Mouse (Mus musculus) heart, embryonic 15.5 days (tissue): Measurements from ENCODE around the gene Cap1. TPM values are rescaled to one million over a fixed set of nuclear protein-coding genes. Genes with fewer than 3 reads are reported as not detected.
"Not testable (repeated sequence)": the region's sequence is repeated elsewhere in the genome, so short reads cannot be mapped to it uniquely, and the experiment has no call there.

Experiments used
- ATAC-seq: fragments of 200-750 bp; cut with Nextera tagmentation; replicated peaks from 2 replicates; pipeline ENCODE4 v1.8.0; 2017; ENCODE audit warnings: low read depth, moderate TSS enrichment; ENCODE audit not compliant: insufficient number of reproducible peaks, insufficient read depth, low FRiP score
- H3K27ac ChIP-seq: fragments of 300-500 bp; sonication (generic); 2 replicates; pipeline ENCODE4 v1.5.1; 2015; ENCODE audit warnings: mild to moderate bottlenecking, inconsistent platforms
- H3K27me3 ChIP-seq: fragments of 300-500 bp; sonication (generic); 2 replicates; pipeline ENCODE4 v1.6.1; 2015; ENCODE audit warnings: inconsistent platforms
- H3K36me3 ChIP-seq: fragments of 300-500 bp; sonication (generic); 2 replicates; pipeline ENCODE4 v1.6.1; 2015; ENCODE audit warnings: mild to moderate bottlenecking, inconsistent platforms
- H3K4me1 ChIP-seq: fragments of 300-500 bp; sonication (generic); replicated peaks from 2 replicates; pipeline ENCODE4 v1.6.1; 2015; ENCODE audit warnings: inconsistent platforms
- H3K4me2 ChIP-seq: fragments of 300-500 bp; sonication (generic); 2 replicates; pipeline ENCODE4 v1.6.1; 2015; ENCODE audit warnings: inconsistent platforms, mild to moderate bottlenecking, moderate library complexity
- H3K4me3 ChIP-seq: fragments of 300-500 bp; sonication (generic); 2 replicates; pipeline ENCODE4 v1.5.1; 2015; ENCODE audit warnings: mild to moderate bottlenecking, inconsistent platforms
- H3K9ac ChIP-seq: fragments of 300-500 bp; sonication (generic); 2 replicates; pipeline ENCODE4 v1.6.1; 2015; ENCODE audit warnings: mild to moderate bottlenecking, inconsistent platforms
- H3K9me3 ChIP-seq: fragments of 300-500 bp; sonication (generic); replicated peaks from 2 replicates; pipeline ENCODE4 v1.6.1; 2016; ENCODE audit warnings: inconsistent platforms
- WGBS: fragments of 180-500 bp; shearing (Covaris S2); methylation state at CpG from one replicate; pipeline ENCODE4 v1.1.7; 2015; ENCODE audit warnings: mixed read lengths; 5-methylcytosine and 5-hydroxymethylcytosine counted together
- polyA plus RNA-seq: library from polyadenylated mRNA; unstranded; fragments of >200 nt; fragmentation: Nextera tagmentation; extraction: Ambion mirVana; gene quantifications from 2 replicates; pipeline ENCODE4 v1.2.1, GENCODE M21; 2015

Gene Cap1
- polyA plus RNA-seq, 1 experiment from 2014 or later = 41.4 TPM

DNA sequence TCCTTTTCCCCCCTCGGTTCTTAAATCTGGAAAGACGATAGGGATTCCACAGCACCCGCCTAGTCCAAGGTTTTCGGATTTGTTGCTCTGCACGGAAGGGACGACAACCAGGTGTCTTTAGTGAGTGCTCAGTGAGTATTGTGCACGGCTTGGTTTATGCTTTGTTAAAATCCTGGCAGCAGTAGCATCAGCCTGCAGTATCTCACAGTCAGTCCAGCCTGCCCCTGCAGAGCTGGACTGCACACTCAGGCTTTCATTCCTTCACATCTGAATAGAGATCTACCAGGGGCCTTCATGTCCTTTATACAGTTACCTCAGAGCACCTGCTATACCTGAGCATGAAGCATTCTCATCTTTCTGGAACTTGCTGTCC is 49.5 kb downstream of the Cap1 start:
- WGBS = 0% methylated on average over 7 of the region's 7 CpGs
- H3K4me3 ChIP-seq = peak overlapping the region; percentile 84
- no peaks in the 10 kb centered on the region for H3K9me3 ChIP-seq
- H3K4me2 ChIP-seq = peak overlapping the region; percentile 73
- H3K4me1 ChIP-seq = peaks cover 19% of the 10 kb centered on the region
- H3K27me3 ChIP-seq = no peaks in the 10 kb centered on the region
- H3K36me3 ChIP-seq = peaks cover under 1% of the 10 kb centered on the region; the same call in 1 of the 2 replicates
- peak overlapping the region; percentile 77 for H3K9ac ChIP-seq
- H3K27ac ChIP-seq = peak overlapping the region; percentile 54
- no peak for ATAC-seq

DNA sequence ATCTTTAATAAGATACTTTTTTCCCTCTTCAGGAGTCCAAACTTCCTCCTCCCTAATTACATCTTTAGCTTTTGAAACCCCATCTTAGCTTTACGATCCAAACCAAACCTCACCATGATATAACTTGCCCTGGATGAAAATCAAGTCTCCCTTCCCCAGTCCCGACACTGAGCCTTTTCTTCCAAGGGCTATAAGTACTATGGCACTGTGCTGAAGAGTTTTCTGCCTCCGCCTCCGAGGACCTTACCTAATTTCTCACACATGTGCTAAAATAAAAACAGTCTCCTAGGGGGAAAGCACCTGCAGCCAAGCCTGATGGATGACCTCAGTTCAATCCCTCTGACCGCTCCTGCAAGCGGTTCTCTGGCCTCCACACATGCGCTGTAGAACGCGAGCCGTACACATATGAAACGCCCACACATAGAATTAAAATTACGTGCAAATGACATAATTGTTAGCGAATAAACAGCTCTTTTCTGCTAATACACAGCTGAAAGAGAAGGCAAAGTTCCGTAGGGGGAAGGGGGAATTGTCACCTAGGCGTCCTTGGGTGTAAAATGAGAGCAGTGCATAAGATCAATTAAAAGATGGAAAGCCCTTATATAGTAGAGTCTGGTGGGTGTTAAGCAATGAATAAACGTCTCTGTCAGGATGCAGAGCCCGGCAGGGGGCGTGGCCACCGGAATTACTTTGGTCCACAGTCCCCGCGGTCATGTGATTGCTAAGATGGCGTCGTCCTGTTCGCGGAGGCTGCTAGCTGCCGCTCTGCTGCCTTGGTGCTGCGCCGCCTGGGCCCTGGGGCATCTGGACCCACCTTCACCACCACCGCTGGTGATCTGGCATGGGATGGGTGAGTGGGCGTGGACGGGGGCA is 50.1 kb downstream of the Cap1 start, which contains the start of gene Ppt1:
Ppt1 (plus strand) TSS at position 713 of the 873 bp plus-strand sequence.
- Histone ChIP-seq H3K27ac (peak within 1 kb of the TSS; percentile 54), H3K4me2 (peak within 1 kb of the TSS; percentile 73), H3K4me1 (peaks cover 19% of the 10 kb centered on the region), H3K9ac (peak within 1 kb of the TSS; percentile 77), H3K36me3 (no peaks in the 10 kb centered on the region), H3K9me3 (no peaks in the 10 kb centered on the region), H3K27me3 (no peaks in the 10 kb centered on the region), H3K4me3 (peak within 1 kb of the TSS; percentile 84)
- ATAC-seq = peak; percentile 86
- WGBS = 4% methylated on average over 31 of the region's 31 CpGs

DNA sequence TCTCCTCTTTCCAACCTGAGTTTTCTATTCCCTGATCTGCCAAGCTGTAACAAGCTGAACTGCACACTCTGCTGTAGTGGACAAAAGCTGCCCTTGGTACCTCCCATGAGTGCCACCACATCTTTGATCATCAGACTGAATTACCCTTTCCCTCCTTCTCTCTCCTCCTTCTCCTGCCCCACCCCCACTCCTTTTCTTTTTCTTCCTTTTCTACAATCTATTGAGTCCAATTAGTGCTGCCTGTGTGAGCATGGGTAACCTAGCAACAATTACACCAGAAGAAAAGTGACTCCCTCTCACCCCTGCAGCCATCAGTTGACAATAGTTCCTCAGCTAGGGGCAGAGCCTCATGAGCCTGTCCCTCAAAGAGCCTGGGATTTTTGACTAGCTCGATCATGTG is 54.0 kb downstream of the Cap1 start:
- ATAC-seq = no peak
- Histone ChIP-seq H3K4me1 (peaks cover 18% of the 10 kb centered on the region), H3K27me3 (no peaks in the 10 kb centered on the region), H3K27ac (no peak overlapping the region), H3K9ac (no peak overlapping the region), H3K36me3 (no peaks in the 10 kb centered on the region), H3K9me3 (no peaks in the 10 kb centered on the region), H3K4me2 (no peak overlapping the region), H3K4me3 (no peak overlapping the region)
- WGBS = 60% methylated on average over 1 of the region's 1 CpGs

DNA sequence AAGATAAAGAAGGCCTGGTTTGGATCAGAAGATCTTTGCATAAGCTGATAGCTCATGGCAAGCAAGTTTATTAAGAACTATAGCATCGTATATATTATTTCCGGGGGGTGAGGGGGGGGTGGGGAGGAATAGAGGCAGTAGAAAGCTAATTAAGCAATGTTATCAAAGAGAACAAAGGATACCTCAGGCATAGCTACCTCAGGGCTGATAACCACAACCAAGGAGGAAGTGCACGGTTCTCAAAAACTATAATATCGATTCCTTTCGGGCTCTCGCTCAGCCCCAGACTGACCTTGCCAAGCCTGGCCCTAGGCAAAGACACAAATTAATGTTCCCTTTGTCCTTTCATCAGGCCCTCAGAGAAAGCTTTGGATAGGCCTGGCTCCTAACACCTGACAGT is 56.5 kb downstream of the Cap1 start:
- WGBS = 92% methylated on average over 6 of the region's 6 CpGs
- no peak overlapping the region for H3K27ac ChIP-seq

DNA sequence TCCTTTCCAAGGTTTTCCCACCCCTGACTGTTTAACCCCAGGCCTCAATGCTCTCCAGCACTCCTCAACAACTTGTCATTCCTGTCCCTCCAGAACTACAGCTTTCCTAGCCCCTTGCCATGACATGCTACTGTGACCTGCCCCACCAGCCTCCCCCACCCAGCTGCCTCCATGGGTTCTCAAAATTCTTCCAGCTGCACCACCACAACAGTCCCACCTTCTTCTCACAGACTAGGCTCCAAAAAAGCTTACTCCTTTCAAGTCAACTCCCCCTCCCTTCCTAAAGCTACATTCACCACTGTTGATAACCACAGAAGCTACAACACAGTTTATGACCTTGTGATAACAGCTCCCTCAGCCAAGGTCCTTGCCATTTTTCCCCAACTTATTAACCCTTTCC is 58.2 kb downstream of the Cap1 start:
- Histone ChIP-seq H3K36me3 (no peaks in the 10 kb centered on the region), H3K27me3 (no peaks in the 10 kb centered on the region), H3K27ac (peak overlapping the region; percentile 70), H3K4me2 (0 out of 2 replicates have a peak overlapping the region, but pooled peaks have one; percentile 8), H3K9ac (no peak overlapping the region), H3K9me3 (no peaks in the 10 kb centered on the region), H3K4me3 (no peak overlapping the region), H3K4me1 (0 out of 2 replicates have a peak, but pooled peaks cover 7% of the 10 kb centered on the region)
- ATAC-seq = peak; percentile 59

More for the DNA sequence above, 56.5 kb downstream of the Cap1 start:
- Histone ChIP-seq H3K4me1 (0 out of 2 replicates have a peak, but pooled peaks cover 7% of the 10 kb centered on the region), H3K27me3 (no peaks in the 10 kb centered on the region), H3K9ac (no peak overlapping the region), H3K4me3 (no peak overlapping the region), H3K4me2 (no peak overlapping the region), H3K36me3 (no peaks in the 10 kb centered on the region), H3K9me3 (no peaks in the 10 kb centered on the region)
- ATAC-seq = no peak

DNA sequence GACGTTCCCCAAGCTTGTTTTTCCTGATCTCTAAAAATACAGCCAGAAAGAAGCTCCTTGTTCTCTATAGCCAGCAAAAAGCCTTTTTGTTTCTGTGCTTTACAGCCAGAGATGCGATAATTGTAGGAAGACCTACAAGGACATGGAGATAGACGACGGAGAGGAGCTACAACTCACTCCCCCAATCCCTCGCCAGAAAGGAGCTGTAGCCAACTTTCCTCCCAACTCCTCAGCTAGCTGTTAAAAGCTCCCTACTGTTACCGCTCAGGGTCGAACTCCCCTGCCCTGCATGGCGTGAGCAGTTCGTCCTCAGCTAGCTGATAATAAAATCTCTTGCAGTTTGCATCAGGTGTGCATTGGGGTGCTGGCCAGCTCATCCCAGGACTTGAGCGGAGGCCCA is 64.9 kb downstream of the Cap1 start:
- not testable (repeated sequence) for H3K9ac ChIP-seq, H3K36me3 ChIP-seq, H3K4me3 ChIP-seq, H3K4me1 ChIP-seq, H3K27me3 ChIP-seq, ATAC-seq, H3K9me3 ChIP-seq
- H3K4me2 ChIP-seq = 0 out of 2 replicates have a peak overlapping the region, but pooled peaks have one; percentile 1
- peak overlapping the region; percentile 21; the same call in 1 of the 2 replicates for H3K27ac ChIP-seq
- 19% methylated on average over 10 of the region's 10 CpGs for WGBS

DNA sequence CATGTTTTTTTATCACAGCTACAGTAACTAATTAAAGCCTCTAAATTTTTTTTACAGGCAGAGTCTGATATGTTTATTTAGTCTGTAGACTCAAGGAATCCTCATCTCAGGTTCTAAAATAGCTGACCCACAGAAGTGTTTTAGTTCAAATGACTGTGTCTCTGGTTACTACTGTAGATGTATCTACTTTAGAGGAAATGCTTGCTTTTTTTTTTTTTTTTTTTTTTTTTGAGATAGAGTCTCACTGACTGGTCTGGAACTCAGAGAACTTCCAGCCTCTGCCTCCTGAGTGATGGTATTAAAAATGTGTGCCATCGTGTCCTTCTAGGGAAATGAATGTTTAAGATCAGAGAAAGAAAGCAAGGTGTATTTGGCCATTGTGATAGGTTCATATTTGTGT is 69.7 kb downstream of the Cap1 start:
- WGBS = 80% methylated on average over 1 of the region's 1 CpGs
- Histone ChIP-seq H3K27ac (no peak overlapping the region), H3K36me3 (no peaks in the 10 kb centered on the region), H3K27me3 (no peaks in the 10 kb centered on the region), H3K4me1 (peaks cover 9% of the 10 kb centered on the region), H3K4me3 (no peak overlapping the region), H3K4me2 (no peak overlapping the region), H3K9ac (no peak overlapping the region), H3K9me3 (no peaks in the 10 kb centered on the region)
- no peak for ATAC-seq

DNA sequence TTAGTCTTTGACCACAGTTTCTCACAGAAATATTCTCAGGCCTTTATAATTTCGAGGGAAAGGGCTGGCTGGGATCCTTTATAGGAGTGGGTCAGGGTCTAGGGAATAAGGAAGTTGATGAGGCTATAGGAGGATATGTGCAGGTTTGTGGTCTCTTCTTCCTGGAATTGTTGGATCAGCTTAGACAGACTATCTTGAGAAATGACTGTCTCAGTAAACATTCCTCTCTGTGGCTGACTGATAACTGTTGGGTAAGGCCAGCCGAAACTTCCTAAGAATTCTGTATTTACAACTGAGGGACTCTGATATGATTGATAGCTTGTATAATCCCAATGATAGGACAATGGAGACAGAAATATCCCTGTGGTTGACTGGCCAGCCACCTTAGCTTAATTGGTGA is 74.0 kb downstream of the Cap1 start:
- Histone ChIP-seq H3K36me3 (no peaks in the 10 kb centered on the region), H3K4me1 (no peaks in the 10 kb centered on the region), H3K4me3 (no peak overlapping the region), H3K27ac (no peak overlapping the region), H3K4me2 (no peak overlapping the region), H3K27me3 (no peaks in the 10 kb centered on the region), H3K9me3 (no peaks in the 10 kb centered on the region), H3K9ac (no peak overlapping the region)
- 44% methylated on average over 2 of the region's 2 CpGs for WGBS
- no peak for ATAC-seq

DNA sequence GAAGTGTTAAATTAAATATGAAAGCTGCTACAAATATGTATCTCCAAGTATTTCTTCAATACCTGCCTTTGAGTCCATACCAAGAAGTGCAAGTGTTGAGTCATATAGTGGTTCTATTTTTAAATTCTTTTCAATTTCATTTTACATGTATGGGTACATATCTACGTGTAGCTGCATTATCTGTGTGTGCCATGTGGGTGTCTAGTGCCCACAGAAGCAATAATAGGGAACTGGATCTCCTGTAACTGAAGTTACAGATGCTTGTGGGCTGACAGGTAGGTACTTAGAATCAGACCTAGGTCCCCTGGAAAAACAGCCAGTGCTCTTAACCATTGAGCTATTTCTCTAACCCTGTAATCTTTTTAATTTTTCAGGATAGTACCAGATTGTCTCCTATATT is 74.7 kb downstream of the Cap1 start:
- Histone ChIP-seq H3K4me2 (no peak overlapping the region), H3K27me3 (no peaks in the 10 kb centered on the region), H3K9ac (no peak overlapping the region), H3K9me3 (no peaks in the 10 kb centered on the region), H3K4me3 (no peak overlapping the region), H3K36me3 (no peaks in the 10 kb centered on the region), H3K27ac (no peak overlapping the region), H3K4me1 (no peaks in the 10 kb centered on the region)
- 31% methylated on average over 1 of the region's 1 CpGs for whole genome bisulfite sequencing
- ATAC-seq = no peak

Other genes starting within 250 kb of the Cap1 start
- gene 9530002B09Rik, start 196.8 kb downstream of the Cap1 start, polyA plus RNA-seq = not detected in 2 replicates
- 57.9 and 80.6 TPM in 2 replicates for gene Ppt1, start 49.8 kb downstream of the Cap1 start, polyA plus RNA-seq
- gene Mfsd2a, start 75.1 kb upstream of the Cap1 start, polyA plus RNA-seq = 0.37 and 0.94 TPM in 2 replicates
- 0.77 and 2.8 TPM in 2 replicates for gene Mycl, start 109.6 kb upstream of the Cap1 start, polyA plus RNA-seq
- gene Trit1, start 130.5 kb upstream of the Cap1 start, polyA plus RNA-seq = 9.9 and 10.9 TPM in 2 replicates
- 0.15 and 0.36 TPM in 2 replicates for gene Bmp8b, start 219.1 kb upstream of the Cap1 start, polyA plus RNA-seq
- not detected in 2 replicates for gene Oxct2b, start 230.2 kb upstream of the Cap1 start, polyA plus RNA-seq